Mouse (Mus musculus) brown adipose tissue, adult 24 weeks (tissue): ENCODE measurements around the gene Eif4g3. TPM values are rescaled to one million over a fixed set of nuclear protein-coding genes. Genes with fewer than 3 reads are reported as not detected.

Experiments
- H3K27ac ChIP-seq: fragments of 200-500 bp; replicated peaks from 2 replicates; pipeline ENCODE4 v1.5.1; 2012; ENCODE audit warnings: low read depth, mild to moderate bottlenecking, low read length
- H3K4me1 ChIP-seq: fragments of 200-500 bp; 2 replicates; pipeline ENCODE4 v1.6.1; 2012; ENCODE audit warnings: low read length, mixed read lengths; ENCODE audit not compliant: control insufficient read depth, insufficient read depth, insufficient read length
- H3K4me3 ChIP-seq: fragments of 200-500 bp; 2 replicates; pipeline ENCODE4 v1.5.1; 2012; ENCODE audit warnings: low read depth, mild to moderate bottlenecking, low read length, moderate library complexity; ENCODE audit not compliant: insufficient read depth
- polyA plus RNA-seq: library from polyadenylated mRNA; stranded (reverse); fragments of >200 nt; gene quantifications from 2 replicates; pipeline ENCODE4 v1.2.4, GENCODE M21; 2012; ENCODE audit not compliant: missing spikeins, insufficient read depth, insufficient read length

The Eif4g3 gene
- polyA plus RNA-seq, 1 experiment: 18.6 TPM

GRCm38 (mm10) chr4:138192561-138192960, 199.7 kb downstream of the Eif4g3 start:
- no peak overlapping the region for H3K27ac ChIP-seq
- no peaks in the 10 kb centered on the region for H3K4me1 ChIP-seq
- no peak overlapping the region for H3K4me3 ChIP-seq

GRCm38 (mm10) chr4:138200769-138201168, 207.9 kb downstream of the Eif4g3 start:
- Histone ChIP-seq H3K4me1 (no peaks in the 10 kb centered on the region), H3K27ac (no peak overlapping the region), H3K4me3 (no peak overlapping the region)

- Histone ChIP-seq H3K4me3 (no peak overlapping the region), H3K4me1 (no peaks in the 10 kb centered on the region), H3K27ac (no peak overlapping the region)
These were observed 208.9 kb downstream of the Eif4g3 start for GRCm38 (mm10) chr4:138201696-138202095.

GRCm38 (mm10) chr4:138210116-138210515, 217.3 kb downstream of the Eif4g3 start:
- H3K4me1 ChIP-seq: no peaks in the 10 kb centered on the region
- H3K27ac ChIP-seq: no peak overlapping the region
- no peak overlapping the region for H3K4me3 ChIP-seq

GRCm38 (mm10) chr4:138213861-138214260, 221.0 kb downstream of the Eif4g3 start:
- Histone ChIP-seq H3K4me1 (peaks cover 7% of the 10 kb centered on the region; the same call in 1 of the 2 replicates), H3K27ac (no peak overlapping the region), H3K4me3 (no peak overlapping the region)

GRCm38 (mm10) chr4:138215671-138216199, 222.9 kb downstream of the Eif4g3 start:
- Histone ChIP-seq H3K27ac (peak overlapping the region; percentile 39), H3K4me1 (peaks cover 7% of the 10 kb centered on the region; the same call in 1 of the 2 replicates), H3K4me3 (peak overlapping the region; percentile 94)

GRCm38 (mm10) chr4:138216200-138216890, 223.5 kb downstream of the Eif4g3 start, which contains the start of gene Hp1bp3:
Gene Hp1bp3 (plus strand): TSS chr4:138216296.
- Histone ChIP-seq H3K4me3 (peak within 1 kb of the TSS; percentile 97), H3K4me1 (peaks cover 7% of the 10 kb centered on the region; the same call in 1 of the 2 replicates), H3K27ac (peak within 1 kb of the TSS; percentile 83)

- Histone ChIP-seq H3K27ac (peak overlapping the region; percentile 83), H3K4me3 (peak overlapping the region; percentile 97), H3K4me1 (peaks cover 7% of the 10 kb centered on the region; the same call in 1 of the 2 replicates)
These were observed 224.1 kb downstream of the Eif4g3 start for GRCm38 (mm10) chr4:138216891-138217392.

- Histone ChIP-seq H3K4me3 (peak overlapping the region; percentile 97), H3K27ac (peak overlapping the region; percentile 83), H3K4me1 (peaks cover 7% of the 10 kb centered on the region; the same call in 1 of the 2 replicates)
These were observed 224.6 kb downstream of the Eif4g3 start for GRCm38 (mm10) chr4:138217441-138217840.

GRCm38 (mm10) chr4:138217951-138218685, 225.3 kb downstream of the Eif4g3 start:
- Histone ChIP-seq H3K4me1 (peaks cover 7% of the 10 kb centered on the region; the same call in 1 of the 2 replicates), H3K4me3 (peak overlapping the region; percentile 97), H3K27ac (no peak overlapping the region)

- peaks cover 7% of the 10 kb centered on the region; the same call in 1 of the 2 replicates for H3K4me1 ChIP-seq
- no peak overlapping the region for H3K27ac ChIP-seq
- no peak overlapping the region for H3K4me3 ChIP-seq
These were observed 226.5 kb downstream of the Eif4g3 start for GRCm38 (mm10) chr4:138219331-138219730.

GRCm38 (mm10) chr4:138220761-138221160, 227.9 kb downstream of the Eif4g3 start:
- peaks cover 6% of the 10 kb centered on the region; the same call in 1 of the 2 replicates for H3K4me1 ChIP-seq
- no peak overlapping the region for H3K4me3 ChIP-seq
- no peak overlapping the region for H3K27ac ChIP-seq

GRCm38 (mm10) chr4:138221406-138221805, 228.6 kb downstream of the Eif4g3 start:
- Histone ChIP-seq H3K27ac (no peak overlapping the region), H3K4me1 (peaks cover 4% of the 10 kb centered on the region; the same call in 1 of the 2 replicates), H3K4me3 (no peak overlapping the region)

GRCm38 (mm10) chr4:138222396-138222795, 229.6 kb downstream of the Eif4g3 start:
- Histone ChIP-seq H3K4me3 (no peak overlapping the region), H3K27ac (no peak overlapping the region)

GRCm38 (mm10) chr4:138223623-138224022, 230.8 kb downstream of the Eif4g3 start:
- Histone ChIP-seq H3K4me3 (no peak overlapping the region), H3K4me1 (no peaks in the 10 kb centered on the region), H3K27ac (no peak overlapping the region)

More at GRCm38 (mm10) chr4:138222396-138222795, 229.6 kb downstream of the Eif4g3 start:
- peaks cover 4% of the 10 kb centered on the region; the same call in 1 of the 2 replicates for H3K4me1 ChIP-seq
